Mouse (Mus musculus) neural tube, embryonic 15.5 days (tissue): ENCODE results near the gene BC051142. TPM values are rescaled to one million over a fixed set of nuclear protein-coding genes. Genes with fewer than 3 reads are reported as not detected.
"Not testable (repeated sequence)": the region's sequence is repeated elsewhere in the genome, so short reads cannot be mapped to it uniquely, and the experiment has no call there.

Experiments used
- ATAC-seq: fragments of 200-750 bp; cut with Nextera tagmentation; 2 replicates; pipeline ENCODE4 v1.8.0; 2017; ENCODE audit warnings: mild to moderate bottlenecking, moderate TSS enrichment, moderate library complexity; ENCODE audit not compliant: low FRiP score
- H3K27ac ChIP-seq: fragments of 300-500 bp; sonication (generic); replicated peaks from 2 replicates; pipeline ENCODE4 v1.5.1; 2015; ENCODE audit warnings: mild to moderate bottlenecking, inconsistent platforms
- H3K27me3 ChIP-seq: fragments of 300-500 bp; sonication (generic); replicated peaks from 2 replicates; pipeline ENCODE4 v1.6.1; 2015; ENCODE audit warnings: inconsistent platforms
- H3K36me3 ChIP-seq: fragments of 300-500 bp; sonication (generic); 2 replicates; pipeline ENCODE4 v1.6.1; 2015; ENCODE audit warnings: inconsistent platforms
- H3K4me1 ChIP-seq: fragments of 300-500 bp; sonication (generic); 2 replicates; pipeline ENCODE4 v1.6.1; 2015; ENCODE audit warnings: inconsistent platforms
- H3K4me2 ChIP-seq: fragments of 300-500 bp; sonication (generic); 2 replicates; pipeline ENCODE4 v1.6.1; 2015; ENCODE audit warnings: inconsistent platforms, mild to moderate bottlenecking, moderate library complexity
- H3K4me3 ChIP-seq: fragments of 300-500 bp; sonication (generic); replicated peaks from 2 replicates; pipeline ENCODE4 v1.5.1; 2015; ENCODE audit warnings: mild to moderate bottlenecking, inconsistent platforms
- H3K9ac ChIP-seq: fragments of 300-500 bp; sonication (generic); replicated peaks from 2 replicates; pipeline ENCODE4 v1.6.1; 2015; ENCODE audit warnings: mild to moderate bottlenecking, inconsistent platforms
- H3K9me3 ChIP-seq: fragments of 300-500 bp; sonication (generic); replicated peaks from 2 replicates; pipeline ENCODE4 v1.6.1; 2016; ENCODE audit warnings: inconsistent platforms
- WGBS: fragments of 180-500 bp; shearing (Covaris S2); methylation state at CpG from one replicate; pipeline ENCODE4 v1.1.7; 2015; ENCODE audit warnings: mixed read lengths; 5-methylcytosine and 5-hydroxymethylcytosine counted together
- polyA plus RNA-seq: library from polyadenylated mRNA; unstranded; fragments of >200 nt; fragmentation: Nextera tagmentation; extraction: Ambion mirVana; gene quantifications from 2 replicates; pipeline ENCODE4 v1.2.1, GENCODE M21; 2015

Gene BC051142
- polyA plus RNA-seq, 1 experiment from 2014 or later: 5.1 TPM

DNA sequence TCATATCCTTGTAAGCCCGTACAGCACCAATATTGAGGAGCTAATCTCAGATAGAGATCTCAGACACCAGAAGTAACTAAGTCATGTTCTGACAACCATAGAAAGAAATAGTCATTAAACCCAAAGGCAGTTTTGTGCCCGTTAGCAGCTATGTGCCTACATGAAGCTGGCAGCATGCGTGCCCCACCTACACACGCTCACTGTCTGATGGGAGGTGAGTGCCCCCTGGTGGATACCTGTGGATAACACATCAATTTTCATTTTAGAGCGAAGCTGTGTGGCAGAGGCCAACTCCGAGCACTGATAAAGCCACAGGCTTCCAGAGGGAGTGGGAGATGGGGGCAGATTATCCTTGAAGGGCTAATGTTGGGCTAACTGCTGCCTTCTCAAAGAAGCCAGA lies 12.5 kb downstream of the BC051142 start:
- ATAC-seq: peak; percentile 72
- H3K4me2 ChIP-seq: no peak overlapping the region
- WGBS: 21% methylated on average over 6 of the region's 6 CpGs

DNA sequence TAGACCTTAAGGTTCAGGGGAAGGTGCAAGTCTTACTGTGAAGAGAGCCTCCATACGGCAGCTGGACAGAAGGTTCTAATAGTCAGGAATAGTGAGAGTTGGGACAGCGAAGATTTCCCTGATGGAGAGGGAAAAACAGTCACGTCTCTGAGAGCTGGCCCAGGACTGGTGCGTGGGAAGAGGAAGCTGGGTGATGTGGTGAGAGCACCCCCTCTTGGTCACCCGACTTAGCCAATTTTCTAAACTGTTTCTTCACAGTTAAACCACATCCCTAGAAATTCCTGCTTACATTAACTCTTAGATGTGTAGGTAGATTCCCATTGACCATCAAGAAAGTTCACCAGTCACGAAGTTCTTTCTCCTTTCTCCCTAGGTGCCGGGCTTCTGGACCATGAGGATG lies 21.4 kb downstream of the BC051142 start:
- no peak for ATAC-seq
- H3K9ac ChIP-seq: no peak overlapping the region
- no peaks in the 10 kb centered on the region for H3K36me3 ChIP-seq
- WGBS: 76% methylated on average over 7 of the region's 7 CpGs
- H3K9me3 ChIP-seq: no peaks in the 10 kb centered on the region
- no peak overlapping the region for H3K4me2 ChIP-seq
- no peaks in the 10 kb centered on the region for H3K4me1 ChIP-seq
- no peak overlapping the region for H3K27ac ChIP-seq
- H3K27me3 ChIP-seq: no peaks in the 10 kb centered on the region; the same call in 1 of the 2 replicates
- H3K4me3 ChIP-seq: no peak overlapping the region

More for the DNA sequence above, 12.5 kb downstream of the BC051142 start:
- H3K4me1 ChIP-seq: peaks cover 2% of the 10 kb centered on the region; the same call in 1 of the 2 replicates
- H3K4me3 ChIP-seq: no peak overlapping the region
- no peaks in the 10 kb centered on the region for H3K27me3 ChIP-seq
- no peaks in the 10 kb centered on the region for H3K9me3 ChIP-seq
- H3K9ac ChIP-seq: no peak overlapping the region
- H3K27ac ChIP-seq: no peak overlapping the region
- no peaks in the 10 kb centered on the region for H3K36me3 ChIP-seq

GRCm38 (mm10) chr17:34427597-34427996 lies 29.0 kb downstream of the BC051142 start:
- Histone ChIP-seq H3K9ac (no peak overlapping the region), H3K4me2 (no peak overlapping the region), H3K9me3 (no peaks in the 10 kb centered on the region), H3K4me1 (no peaks in the 10 kb centered on the region), H3K36me3 (no peaks in the 10 kb centered on the region), H3K4me3 (no peak overlapping the region), H3K27ac (no peak overlapping the region), H3K27me3 (no peaks in the 10 kb centered on the region; the same call in 1 of the 2 replicates)
- no peak for ATAC-seq

DNA sequence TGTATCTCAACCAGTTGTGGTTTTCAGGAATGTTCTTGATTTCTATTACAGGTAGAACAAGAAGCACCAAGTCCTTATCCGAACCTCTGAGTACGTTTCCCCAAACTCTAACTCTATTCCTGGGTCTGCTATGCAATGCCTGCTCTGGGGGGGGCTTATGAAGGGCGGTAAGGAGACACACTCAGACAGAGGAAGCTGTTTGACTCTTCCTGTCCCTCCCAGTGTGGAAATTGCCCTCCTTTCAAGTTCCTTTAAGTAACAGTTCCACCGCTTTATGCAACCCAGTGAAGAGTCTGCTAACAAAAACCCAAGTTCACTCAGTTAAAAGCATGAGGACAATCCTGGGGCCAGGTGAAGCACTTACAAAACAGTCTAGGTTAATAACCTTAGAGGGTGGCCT lies 38.5 kb downstream of the BC051142 start:
- no peak overlapping the region for H3K9ac ChIP-seq
- no peaks in the 10 kb centered on the region for H3K27me3 ChIP-seq
- H3K4me3 ChIP-seq: no peak overlapping the region
- no peak for ATAC-seq
- H3K27ac ChIP-seq: no peak overlapping the region
- no peaks in the 10 kb centered on the region for H3K4me1 ChIP-seq
- H3K36me3 ChIP-seq: no peaks in the 10 kb centered on the region
- no peaks in the 10 kb centered on the region for H3K9me3 ChIP-seq
- WGBS: 61% methylated on average over 4 of the region's 4 CpGs
- H3K4me2 ChIP-seq: no peak overlapping the region

GRCm38 (mm10) chr17:34437606-34438005 lies 39.0 kb downstream of the BC051142 start:
- H3K4me3 ChIP-seq: no peak overlapping the region
- no peak for ATAC-seq
- H3K4me2 ChIP-seq: no peak overlapping the region
- no peak overlapping the region for H3K27ac ChIP-seq
- H3K27me3 ChIP-seq: no peaks in the 10 kb centered on the region
- no peaks in the 10 kb centered on the region for H3K9me3 ChIP-seq
- no peak overlapping the region for H3K9ac ChIP-seq
- 70% methylated on average over 7 of the region's 7 CpGs for WGBS
- H3K36me3 ChIP-seq: no peaks in the 10 kb centered on the region
- H3K4me1 ChIP-seq: no peaks in the 10 kb centered on the region

GRCm38 (mm10) chr17:34438588-34438987 lies 40.0 kb downstream of the BC051142 start:
- WGBS: 67% methylated on average over 1 of the region's 1 CpGs
- no peak for ATAC-seq
- Histone ChIP-seq H3K4me1 (no peaks in the 10 kb centered on the region), H3K4me3 (no peak overlapping the region), H3K27ac (no peak overlapping the region), H3K9ac (no peak overlapping the region), H3K27me3 (no peaks in the 10 kb centered on the region), H3K36me3 (no peaks in the 10 kb centered on the region), H3K9me3 (no peaks in the 10 kb centered on the region), H3K4me2 (no peak overlapping the region)

- Histone ChIP-seq H3K27ac (no peak overlapping the region), H3K36me3 (no peaks in the 10 kb centered on the region), H3K27me3 (no peaks in the 10 kb centered on the region), H3K9me3 (no peaks in the 10 kb centered on the region), H3K4me2 (no peak overlapping the region), H3K9ac (no peak overlapping the region), H3K4me1 (no peaks in the 10 kb centered on the region), H3K4me3 (no peak overlapping the region)
- no peak for ATAC-seq
- 42% methylated on average over 3 of the region's 3 CpGs for WGBS
Observed at GRCm38 (mm10) chr17:34439795-34440194, 41.2 kb downstream of the BC051142 start.

DNA sequence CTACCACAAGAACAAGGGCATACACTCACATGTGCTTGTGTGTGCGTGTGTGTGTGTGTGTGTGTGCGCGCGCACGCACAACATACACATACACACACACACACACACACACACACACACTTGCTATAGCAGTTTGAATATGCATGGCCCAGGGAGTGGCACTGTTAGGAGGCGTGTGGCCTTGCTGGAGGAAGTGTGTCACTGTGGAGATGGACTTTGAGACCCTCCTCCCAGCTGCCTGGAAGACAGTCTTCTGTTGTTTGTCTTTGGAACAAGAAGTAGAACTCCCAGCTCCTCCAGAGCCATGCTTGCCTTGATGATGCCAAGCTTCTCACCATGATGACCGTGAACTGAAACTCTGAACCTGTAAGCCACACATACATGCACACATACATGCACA lies 43.4 kb downstream of the BC051142 start:
- no peak overlapping the region for H3K27ac ChIP-seq
- H3K27me3 ChIP-seq: no peaks in the 10 kb centered on the region
- WGBS: 88% methylated on average over 7 of the region's 7 CpGs
- H3K4me3 ChIP-seq: no peak overlapping the region
- no peak overlapping the region for H3K4me2 ChIP-seq
- no peaks in the 10 kb centered on the region for H3K4me1 ChIP-seq
- H3K9ac ChIP-seq: no peak overlapping the region
- H3K36me3 ChIP-seq: no peaks in the 10 kb centered on the region
- H3K9me3 ChIP-seq: no peaks in the 10 kb centered on the region
- ATAC-seq: no peak

DNA sequence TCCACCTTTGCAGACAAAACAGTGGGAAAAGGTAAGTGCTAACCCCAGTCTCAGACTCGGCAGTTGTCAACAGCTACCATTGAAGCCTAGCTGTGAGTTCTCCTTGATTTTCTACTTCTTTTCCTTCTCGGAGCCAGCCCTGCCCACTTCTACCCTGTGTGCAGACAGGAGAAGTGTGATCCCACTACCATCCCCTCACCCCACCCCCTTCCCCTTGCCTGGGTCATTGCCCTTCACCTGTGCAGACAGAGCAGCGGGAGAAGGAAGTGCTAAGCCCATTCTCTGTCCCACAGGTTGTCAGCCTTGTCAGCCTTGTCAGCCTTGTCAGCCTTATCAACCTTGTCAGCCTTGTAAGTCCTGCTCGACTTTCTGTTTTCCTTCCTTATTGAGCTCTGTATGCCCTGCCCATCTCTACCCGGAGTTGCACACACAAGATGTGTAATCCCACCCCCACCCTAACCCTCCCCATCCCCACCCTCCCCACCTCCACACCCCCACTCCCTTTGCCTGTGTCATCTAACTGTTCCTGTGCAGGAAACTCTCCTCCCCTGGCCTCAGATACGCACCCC lies 49.9 kb downstream of the BC051142 start:
- H3K4me1 ChIP-seq: no peaks in the 10 kb centered on the region
- H3K9me3 ChIP-seq: no peaks in the 10 kb centered on the region
- no peaks in the 10 kb centered on the region for H3K36me3 ChIP-seq
- H3K27ac ChIP-seq: no peak overlapping the region
- ATAC-seq: no peak
- WGBS: 76% methylated on average over 6 of the region's 6 CpGs
- no peak overlapping the region for H3K4me2 ChIP-seq
- H3K27me3 ChIP-seq: no peaks in the 10 kb centered on the region
- no peak overlapping the region for H3K4me3 ChIP-seq
- no peak overlapping the region for H3K9ac ChIP-seq

- no peak overlapping the region for H3K9ac ChIP-seq
- WGBS: 80% methylated on average over 4 of the region's 4 CpGs
Observed at GRCm38 (mm10) chr17:34457668-34458067, 59.0 kb downstream of the BC051142 start.

DNA sequence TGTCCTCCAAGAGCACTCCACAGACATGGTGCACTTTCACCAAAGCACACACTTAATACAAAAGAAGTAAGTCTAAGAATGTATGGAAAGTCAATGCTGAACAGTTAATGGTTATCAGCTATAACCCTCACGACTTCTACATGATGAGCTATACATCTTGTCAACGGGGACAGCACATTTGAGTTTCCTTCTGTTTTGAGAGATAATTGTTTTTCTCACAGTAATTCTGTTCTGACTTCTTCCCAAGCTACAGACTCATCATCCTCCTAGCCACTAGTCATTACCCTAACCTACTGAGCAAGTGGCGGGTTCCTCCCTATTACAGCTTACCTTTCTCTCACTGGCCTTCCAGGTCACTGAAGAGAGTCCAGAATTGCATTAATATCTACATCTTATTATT lies 60.6 kb downstream of the BC051142 start:
- Histone ChIP-seq H3K27ac (no peak overlapping the region), H3K4me2 (no peak overlapping the region), H3K36me3 (no peaks in the 10 kb centered on the region), H3K4me1 (no peaks in the 10 kb centered on the region), H3K4me3 (no peak overlapping the region), H3K9ac (no peak overlapping the region), H3K9me3 (no peaks in the 10 kb centered on the region), H3K27me3 (no peaks in the 10 kb centered on the region)
- 86% methylated on average over 3 of the region's 3 CpGs for WGBS
- no peak for ATAC-seq

More at GRCm38 (mm10) chr17:34457668-34458067, 59.0 kb downstream of the BC051142 start:
- no peak for ATAC-seq
- no peak overlapping the region for H3K27ac ChIP-seq
- no peaks in the 10 kb centered on the region for H3K9me3 ChIP-seq
- no peaks in the 10 kb centered on the region for H3K27me3 ChIP-seq
- H3K4me2 ChIP-seq: no peak overlapping the region
- no peaks in the 10 kb centered on the region for H3K36me3 ChIP-seq
- H3K4me3 ChIP-seq: no peak overlapping the region
- H3K4me1 ChIP-seq: no peaks in the 10 kb centered on the region

- not testable (repeated sequence) for H3K4me1 ChIP-seq, H3K36me3 ChIP-seq, H3K9me3 ChIP-seq, H3K4me3 ChIP-seq, H3K27me3 ChIP-seq, ATAC-seq, H3K4me2 ChIP-seq, H3K9ac ChIP-seq, H3K27ac ChIP-seq
Observed at GRCm38 (mm10) chr17:34465906-34466305, 67.3 kb downstream of the BC051142 start.

- Histone ChIP-seq H3K36me3 (no peaks in the 10 kb centered on the region), H3K4me2 (no peak overlapping the region), H3K9ac (no peak overlapping the region), H3K27ac (no peak overlapping the region), H3K4me1 (no peaks in the 10 kb centered on the region), H3K27me3 (no peaks in the 10 kb centered on the region), H3K9me3 (no peaks in the 10 kb centered on the region), H3K4me3 (no peak overlapping the region)
- ATAC-seq: no peak
- WGBS: 89% methylated on average over 2 of the region's 2 CpGs
Observed at GRCm38 (mm10) chr17:34470491-34470890, 71.9 kb downstream of the BC051142 start.
